Mouse (Mus musculus) MEL (cell line): ENCODE data around the gene Efcab7. TPM values are rescaled to one million over a fixed set of nuclear protein-coding genes. Genes with fewer than 3 reads are reported as not detected.

Source experiments
- DNase-seq: peaks from one replicate; pipeline ENCODE4 v3.0.0; 2011; ENCODE audit warnings: low read depth, low spot score
- H3K27ac ChIP-seq: 2 replicates; pipeline ENCODE4 v1.5.1; 2012; ENCODE audit warnings: low read depth, mild to moderate bottlenecking, control low read depth, low read length, moderate library complexity; ENCODE audit not compliant: control insufficient read depth
- H3K27me3 ChIP-seq, 2 experiments: fragments of 150-350 bp in 1 of 2; sonication (generic) in 1 of 2; 2 replicates each; pipeline ENCODE4 v1.6.1; 2012; ENCODE audit warnings: low read length in 2 of 2, mild to moderate bottlenecking in 2 of 2, improper control_type of control experiment in 1 of 2, moderate library complexity in 1 of 2; ENCODE audit not compliant: insufficient read depth in 2 of 2, control insufficient read depth in 1 of 2
- H3K36me3 ChIP-seq, 2 experiments: 2 replicates each; pipeline ENCODE4 v1.6.1; 2012 to 2014; ENCODE audit warnings: low read length in 2 of 2, improper control_type of control experiment in 1 of 2, inconsistent platforms in 1 of 2, mild to moderate bottlenecking in 1 of 2; ENCODE audit not compliant: insufficient read depth in 2 of 2, control insufficient read depth in 1 of 2
- H3K4me1 ChIP-seq, 2 experiments: fragments of 150-350 bp in 1 of 2; sonication (generic) in 1 of 2; 2 replicates each; pipeline ENCODE4 v1.6.1; 2012; ENCODE audit warnings: low read length in 2 of 2, improper control_type of control experiment in 1 of 2, mild to moderate bottlenecking in 1 of 2; ENCODE audit not compliant: insufficient read depth in 2 of 2, control insufficient read depth in 1 of 2
- H3K4me3 ChIP-seq, 2 experiments: fragments of 150-350 bp in 1 of 2; sonication (generic) in 1 of 2; 2 replicates each; pipeline ENCODE4 v1.5.1; 2012; ENCODE audit warnings: low read depth in 2 of 2, low read length in 2 of 2, mild to moderate bottlenecking in 2 of 2, moderate library complexity in 2 of 2, control low read depth in 1 of 2, improper control_type of control experiment in 1 of 2; ENCODE audit not compliant: control insufficient read depth in 1 of 2, insufficient read depth in 1 of 2
- H3K79me2 ChIP-seq: 2 replicates; pipeline ENCODE4 v1.6.1; 2012; ENCODE audit warnings: mild to moderate bottlenecking, low read length, moderate library complexity; ENCODE audit not compliant: control insufficient read depth, poor library complexity, insufficient read depth
- H3K9ac ChIP-seq: 2 replicates; pipeline ENCODE4 v1.6.1; 2012; ENCODE audit warnings: low read depth, mild to moderate bottlenecking, control low read depth, low read length, moderate library complexity; ENCODE audit not compliant: control insufficient read depth, poor library complexity, severe bottlenecking
- H3K9me3 ChIP-seq: fragments of 150-350 bp; sonication (generic); replicated peaks from 2 replicates; pipeline ENCODE4 v1.6.1; 2012; ENCODE audit warnings: mild to moderate bottlenecking, low read length, improper control_type of control experiment, moderate library complexity; ENCODE audit not compliant: insufficient read depth
- CHD2 ChIP-seq: IDR thresholded peaks from 2 replicates; pipeline ENCODE4 v1.6.1; 2011; ENCODE audit warnings: low read length, improper control_type of control experiment
- CTCF ChIP-seq, 3 experiments: IDR thresholded peaks in 2 of 3; conservative IDR thresholded peaks in 1 of 3; 2 replicates each; pipeline ENCODE4 v1.5.1; 2011 to 2012; ENCODE audit warnings: low read length in 3 of 3, low read depth in 2 of 3, mild to moderate bottlenecking in 2 of 3, improper control_type of control experiment in 1 of 3, inconsistent platforms in 1 of 3, mixed read lengths in 1 of 3, moderate library complexity in 1 of 3; ENCODE audit not compliant: control insufficient read depth in 1 of 3, insufficient read depth in 1 of 3, poor library complexity in 1 of 3, severe bottlenecking in 1 of 3
- GABPA ChIP-seq: IDR thresholded peaks from 2 replicates; pipeline ENCODE4 v1.6.1; 2012; ENCODE audit warnings: low read depth, mild to moderate bottlenecking, inconsistent platforms, low read length, improper control_type of control experiment, moderate library complexity
- GATA1 ChIP-seq: IDR thresholded peaks from 2 replicates; pipeline ENCODE4 v1.6.1; 2011; ENCODE audit warnings: low read depth, low read length, improper control_type of control experiment
- MAFK ChIP-seq: IDR thresholded peaks from 2 replicates; pipeline ENCODE4 v1.6.1; 2011; ENCODE audit warnings: low read depth, mild to moderate bottlenecking, low read length, improper control_type of control experiment, borderline replicate concordance
- MAX ChIP-seq: IDR thresholded peaks from 2 replicates; pipeline ENCODE4 v1.6.1; 2011; ENCODE audit warnings: low read length, improper control_type of control experiment
- MAZ ChIP-seq: IDR thresholded peaks from 2 replicates; pipeline ENCODE4 v1.6.1; 2012; ENCODE audit warnings: low read depth, mild to moderate bottlenecking, inconsistent platforms, low read length, improper control_type of control experiment
- MEF2A ChIP-seq: IDR thresholded peaks from 2 replicates; pipeline ENCODE4 v1.6.1; 2014; ENCODE audit warnings: low read depth, mild to moderate bottlenecking, inconsistent platforms, low read length, improper control_type of control experiment; ENCODE audit not compliant: poor library complexity, insufficient replicate concordance, severe bottlenecking; ENCODE audit errors: extremely low read depth
- MXI1 ChIP-seq: IDR thresholded peaks from 2 replicates; pipeline ENCODE4 v1.6.1; 2011; ENCODE audit warnings: mild to moderate bottlenecking, low read depth, low read length, improper control_type of control experiment
- MYC ChIP-seq: IDR thresholded peaks from 2 replicates; pipeline ENCODE4 v1.6.1; 2011; ENCODE audit warnings: low read depth, mild to moderate bottlenecking, low read length, improper control_type of control experiment, moderate library complexity
- NELFE ChIP-seq: IDR thresholded peaks from 2 replicates; pipeline ENCODE4 v1.6.1; 2011; ENCODE audit warnings: low read depth, low read length, improper control_type of control experiment
- POLR2A ChIP-seq, 2 experiments: IDR thresholded peaks; 2 replicates each; pipeline ENCODE4 v1.6.1; 2011 to 2012; ENCODE audit warnings: low read length in 2 of 2, mild to moderate bottlenecking in 2 of 2, control low read depth in 1 of 2, improper control_type of control experiment in 1 of 2, low read depth in 1 of 2, moderate library complexity in 1 of 2; ENCODE audit not compliant: control insufficient read depth in 1 of 2, insufficient read depth in 1 of 2, poor library complexity in 1 of 2
- POLR2AphosphoS5 ChIP-seq: IDR thresholded peaks from 2 replicates; pipeline ENCODE4 v1.6.1; 2012; ENCODE audit warnings: low read depth, borderline replicate concordance, mild to moderate bottlenecking, inconsistent platforms, low read length, moderate library complexity, mixed read lengths
- RAD21 ChIP-seq: IDR thresholded peaks from 2 replicates; pipeline ENCODE4 v1.6.1; 2011; ENCODE audit warnings: mild to moderate bottlenecking, low read depth, low read length, improper control_type of control experiment
- RCOR1 ChIP-seq: IDR thresholded peaks from 2 replicates; pipeline ENCODE4 v1.6.1; 2012; ENCODE audit warnings: low read depth, mild to moderate bottlenecking, inconsistent platforms, low read length, improper control_type of control experiment
- SMC3 ChIP-seq: IDR thresholded peaks from 2 replicates; pipeline ENCODE4 v1.6.1; 2011; ENCODE audit warnings: low read depth, low read length, improper control_type of control experiment
- ZNF384 ChIP-seq: IDR thresholded peaks from 2 replicates; pipeline ENCODE4 v1.6.1; 2012; ENCODE audit warnings: low read depth, mild to moderate bottlenecking, inconsistent platforms, low read length, improper control_type of control experiment
- polyA plus RNA-seq, 2 experiments: library from polyadenylated mRNA; stranded (reverse) in 1 of 2; unstranded in 1 of 2; fragments of >175 nt in 1 of 2; fragments of >200 nt in 1 of 2; gene quantifications; 2 replicates each; pipeline versions ENCODE4 v1.2.1 to v1.2.4; 2012; ENCODE audit warnings: low replicate concordance in 2 of 2, low read depth in 1 of 2; ENCODE audit not compliant: insufficient read length in 2 of 2, insufficient read depth in 1 of 2, missing spikeins in 1 of 2
- total RNA-seq: library from RNA; depleted of rRNA; stranded (reverse); fragments of 300-350 nt; gene quantifications from 2 replicates; pipeline ENCODE4 v1.2.3, GENCODE M21; 2012; rRNA removed

Gene Efcab7
- total and polyA plus RNA-seq, 3 experiments, result 7.4 to 9.9 TPM; not detected in 1

DNA sequence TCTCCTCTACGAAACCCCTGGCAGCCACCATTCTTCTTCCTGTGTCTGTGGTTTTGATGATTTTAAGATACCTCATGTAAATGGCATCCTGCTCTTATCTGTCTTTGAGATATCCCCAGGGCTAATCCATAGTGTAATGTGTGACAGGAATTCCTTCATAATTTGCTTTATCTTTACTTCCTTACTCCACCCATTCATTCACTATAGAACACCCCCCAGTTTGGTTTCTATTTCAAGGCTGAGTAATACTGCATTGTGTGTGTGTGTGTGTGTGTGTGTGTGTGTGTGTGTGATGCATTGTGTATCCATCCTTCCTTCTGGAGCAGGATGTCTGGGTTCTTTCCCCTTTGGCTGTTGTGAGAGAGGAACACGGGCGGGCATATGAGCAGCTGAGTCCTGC, 130.3 kb downstream of the Efcab7 start:
- no peak overlapping the region for H3K4me3 ChIP-seq
- H3K36me3 ChIP-seq, result no peaks in the 10 kb centered on the region; a peak in 2 of 4 replicates
- H3K9ac ChIP-seq, result no peak overlapping the region
- no peak overlapping the region for H3K27ac ChIP-seq
- DNase-seq, result no peak
- no peaks in the 10 kb centered on the region for H3K27me3 ChIP-seq
- H3K4me1 ChIP-seq, result 0 out of 4 replicates have a peak, but pooled peaks cover 0 to 2% of the 10 kb centered on the region in 2 experiments
- H3K9me3 ChIP-seq, result no peaks in the 10 kb centered on the region
- no peak for TF ChIP-seq POLR2A (IDR thresholded peaks at IDR 0.05; ENCODE audit: control insufficient read depth in 1 of 2, insufficient read depth in 1 of 2, low read depth in 1 of 2, low read length in 2 of 2, poor library complexity in 1 of 2)
- no peak for TF ChIP-seq MAZ
- no peak for TF ChIP-seq CHD2
- no peak for TF ChIP-seq MYC
- no peak for TF ChIP-seq NELFE
- no peak for TF ChIP-seq RAD21
- no peak for TF ChIP-seq GATA1
- TF ChIP-seq MAX, result no peak
- no peak for TF ChIP-seq POLR2AphosphoS5
- TF ChIP-seq MXI1, result no peak
- TF ChIP-seq MEF2A, result no peak
- no peak for TF ChIP-seq GABPA
- no peak for TF ChIP-seq MAFK
- no peak for TF ChIP-seq RCOR1
- TF ChIP-seq SMC3, result no peak
- no peak for TF ChIP-seq ZNF384
- no peak for TF ChIP-seq CTCF (IDR thresholded peaks at IDR 0.05 in 2 of 3, conservative IDR thresholded peaks at IDR 0.05 in 1 of 3; ENCODE audit: control insufficient read depth in 1 of 3, insufficient read depth in 1 of 3, low read depth in 2 of 3, low read length in 3 of 3, poor library complexity in 1 of 3, severe bottlenecking in 1 of 3)
- no peaks in the 10 kb centered on the region for H3K79me2 ChIP-seq

Other genes starting within 250 kb of the Efcab7 start
- gene Foxd3, start 172.9 kb upstream of the Efcab7 start, total RNA-seq, result not detected in 2 replicates
- not detected for gene Foxd3, start 172.9 kb upstream of the Efcab7 start, polyA plus RNA-seq
- gene Alg6, start 113.5 kb upstream of the Efcab7 start, total RNA-seq, result 12.2 and 16.4 TPM in 2 replicates
- 10 to 100 TPM in 1 of 2 experiments, not detected in 1; 15.0 TPM for gene Alg6, start 113.5 kb upstream of the Efcab7 start, polyA plus RNA-seq
- 6.7 and 13.6 TPM in 2 replicates for gene Pgm1, start 100.2 kb downstream of the Efcab7 start, total RNA-seq
- 10 to 100 TPM in 1 of 2 experiments, not detected in 1; 28.6 TPM for gene Pgm1, start 100.2 kb downstream of the Efcab7 start, polyA plus RNA-seq
- 5.5 TPM in 2 replicates for gene Itgb3bp, start 100.6 kb downstream of the Efcab7 start, total RNA-seq
- gene Itgb3bp, start 100.6 kb downstream of the Efcab7 start, polyA plus RNA-seq, result 1 to 10 TPM in 1 of 2 experiments, not detected in 1; 6.5 TPM